Mouse (Mus musculus): ENCODE results near the gene Parp11. TPM values are rescaled to one million over a fixed set of nuclear protein-coding genes. Genes with fewer than 3 reads are reported as not detected.

The Parp11 gene
- polyA plus RNA-seq, 1 experiment = 24.6 TPM

GRCm38 (mm10) chr6:127459776-127460175 lies 13.1 kb downstream of the Parp11 start:
- TF ChIP-seq POLR2A (IDR thresholded peaks at IDR 0.05; ENCODE audit: extremely low read depth, insufficient read depth, low read length) = no peak
- TF ChIP-seq CTCF (IDR thresholded peaks at IDR 0.05; ENCODE audit: extremely low read depth, insufficient read depth, low read length) = no peak

DNA sequence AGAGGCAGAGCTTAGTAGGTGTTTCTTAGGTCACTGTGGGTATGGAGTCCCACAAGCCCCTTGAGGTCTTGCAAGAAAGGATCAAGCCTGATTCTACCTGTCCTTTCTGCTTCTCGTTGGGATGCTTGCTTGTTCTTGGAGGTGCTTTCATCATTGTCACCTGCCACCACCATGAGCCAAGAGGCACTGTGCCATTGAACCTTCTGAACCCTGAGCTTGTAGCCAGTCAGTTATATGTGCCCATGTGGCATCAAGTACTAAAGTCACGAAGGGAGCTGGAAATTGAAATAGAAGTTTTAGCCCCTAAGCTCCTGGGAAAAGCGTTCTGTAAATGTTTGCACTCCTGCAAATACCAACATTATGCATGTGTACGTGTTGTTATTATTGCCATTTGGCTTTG lies 14.9 kb downstream of the Parp11 start:
- peaks cover 2% of the 10 kb centered on the region; the same call in 1 of the 2 replicates for H3K4me1 ChIP-seq (ENCODE audit: control insufficient read depth, insufficient read depth, low read length)
- no peak overlapping the region for H3K4me3 ChIP-seq (ENCODE audit: insufficient read depth, low read length)
- TF ChIP-seq CTCF (IDR thresholded peaks at IDR 0.05; ENCODE audit: extremely low read depth, insufficient read depth, low read length) (no peak), POLR2A (IDR thresholded peaks at IDR 0.05; ENCODE audit: extremely low read depth, insufficient read depth, low read length) (no peak)
- H3K27ac ChIP-seq (ENCODE audit: insufficient read depth, low read length) = no peak overlapping the region

More at GRCm38 (mm10) chr6:127459776-127460175, 13.1 kb downstream of the Parp11 start:
- Histone ChIP-seq H3K27ac (ENCODE audit: insufficient read depth, low read length) (no peak overlapping the region), H3K4me1 (ENCODE audit: control insufficient read depth, insufficient read depth, low read length) (no peaks in the 10 kb centered on the region), H3K4me3 (ENCODE audit: insufficient read depth, low read length) (no peak overlapping the region)

- Histone ChIP-seq H3K4me1 (ENCODE audit: control insufficient read depth, insufficient read depth, low read length) (peaks cover 5% of the 10 kb centered on the region), H3K27ac (ENCODE audit: insufficient read depth, low read length) (no peak overlapping the region), H3K4me3 (ENCODE audit: insufficient read depth, low read length) (no peak overlapping the region)
- TF ChIP-seq CTCF (IDR thresholded peaks at IDR 0.05; ENCODE audit: extremely low read depth, insufficient read depth, low read length) (no peak), POLR2A (IDR thresholded peaks at IDR 0.05; ENCODE audit: extremely low read depth, insufficient read depth, low read length) (no peak)
Measured at GRCm38 (mm10) chr6:127462251-127462650, 15.6 kb downstream of the Parp11 start.

- TF ChIP-seq POLR2A (IDR thresholded peaks at IDR 0.05; ENCODE audit: extremely low read depth, insufficient read depth, low read length) (no peak), CTCF (IDR thresholded peaks at IDR 0.05; ENCODE audit: extremely low read depth, insufficient read depth, low read length) (no peak)
- Histone ChIP-seq H3K27ac (ENCODE audit: insufficient read depth, low read length) (no peak overlapping the region), H3K4me1 (ENCODE audit: control insufficient read depth, insufficient read depth, low read length) (peaks cover 5% of the 10 kb centered on the region), H3K4me3 (ENCODE audit: insufficient read depth, low read length) (no peak overlapping the region)
Measured at GRCm38 (mm10) chr6:127463273-127464001, 16.8 kb downstream of the Parp11 start.

GRCm38 (mm10) chr6:127464523-127464922 lies 17.9 kb downstream of the Parp11 start:
- TF ChIP-seq CTCF (IDR thresholded peaks at IDR 0.05; ENCODE audit: extremely low read depth, insufficient read depth, low read length) (no peak), POLR2A (IDR thresholded peaks at IDR 0.05; ENCODE audit: extremely low read depth, insufficient read depth, low read length) (no peak)
- no peak overlapping the region for H3K27ac ChIP-seq (ENCODE audit: insufficient read depth, low read length)

GRCm38 (mm10) chr6:127466749-127467310 lies 20.2 kb downstream of the Parp11 start:
- H3K27ac ChIP-seq (ENCODE audit: insufficient read depth, low read length) = no peak overlapping the region
- TF ChIP-seq POLR2A (IDR thresholded peaks at IDR 0.05; ENCODE audit: extremely low read depth, insufficient read depth, low read length) (no peak), CTCF (IDR thresholded peaks at IDR 0.05; ENCODE audit: extremely low read depth, insufficient read depth, low read length) (no peak)
- H3K4me1 ChIP-seq (ENCODE audit: control insufficient read depth, insufficient read depth, low read length) = peaks cover 5% of the 10 kb centered on the region
- H3K4me3 ChIP-seq (ENCODE audit: insufficient read depth, low read length) = no peak overlapping the region

More at GRCm38 (mm10) chr6:127464523-127464922, 17.9 kb downstream of the Parp11 start:
- Histone ChIP-seq H3K4me3 (ENCODE audit: insufficient read depth, low read length) (no peak overlapping the region), H3K4me1 (ENCODE audit: control insufficient read depth, insufficient read depth, low read length) (peaks cover 5% of the 10 kb centered on the region)

DNA sequence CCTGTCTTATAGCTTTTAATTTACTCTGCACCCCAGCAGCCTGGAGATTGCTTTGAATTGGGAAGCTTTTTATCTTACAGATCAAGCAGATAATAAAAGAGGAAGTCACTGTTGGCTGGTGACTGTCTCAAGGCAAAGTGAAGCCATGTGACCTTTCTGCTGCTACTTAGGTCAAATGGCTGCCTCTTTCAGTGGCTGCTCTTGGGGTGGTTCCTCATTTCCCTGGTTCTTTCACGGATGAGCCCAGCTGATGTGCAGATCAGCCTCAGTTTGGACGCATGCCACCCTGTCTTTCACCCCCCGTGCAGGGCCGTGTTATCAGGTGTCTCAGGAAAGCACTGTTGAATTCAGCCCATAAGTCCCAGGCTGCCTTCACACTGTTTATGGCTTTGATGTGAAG lies 25.4 kb downstream of the Parp11 start:
- TF ChIP-seq CTCF (IDR thresholded peaks at IDR 0.05; ENCODE audit: extremely low read depth, insufficient read depth, low read length) (no peak), POLR2A (IDR thresholded peaks at IDR 0.05; ENCODE audit: extremely low read depth, insufficient read depth, low read length) (no peak)

GRCm38 (mm10) chr6:127473961-127474360 lies 27.3 kb downstream of the Parp11 start:
- H3K4me3 ChIP-seq (ENCODE audit: insufficient read depth, low read length) = no peak overlapping the region
- H3K4me1 ChIP-seq (ENCODE audit: control insufficient read depth, insufficient read depth, low read length) = no peaks in the 10 kb centered on the region
- H3K27ac ChIP-seq (ENCODE audit: insufficient read depth, low read length) = no peak overlapping the region
- TF ChIP-seq POLR2A (IDR thresholded peaks at IDR 0.05; ENCODE audit: extremely low read depth, insufficient read depth, low read length) (no peak), CTCF (IDR thresholded peaks at IDR 0.05; ENCODE audit: extremely low read depth, insufficient read depth, low read length) (no peak)

More for the DNA sequence above, 25.4 kb downstream of the Parp11 start:
- no peak overlapping the region for H3K27ac ChIP-seq (ENCODE audit: insufficient read depth, low read length)
- no peak overlapping the region for H3K4me3 ChIP-seq (ENCODE audit: insufficient read depth, low read length)
- H3K4me1 ChIP-seq (ENCODE audit: control insufficient read depth, insufficient read depth, low read length) = no peaks in the 10 kb centered on the region

DNA sequence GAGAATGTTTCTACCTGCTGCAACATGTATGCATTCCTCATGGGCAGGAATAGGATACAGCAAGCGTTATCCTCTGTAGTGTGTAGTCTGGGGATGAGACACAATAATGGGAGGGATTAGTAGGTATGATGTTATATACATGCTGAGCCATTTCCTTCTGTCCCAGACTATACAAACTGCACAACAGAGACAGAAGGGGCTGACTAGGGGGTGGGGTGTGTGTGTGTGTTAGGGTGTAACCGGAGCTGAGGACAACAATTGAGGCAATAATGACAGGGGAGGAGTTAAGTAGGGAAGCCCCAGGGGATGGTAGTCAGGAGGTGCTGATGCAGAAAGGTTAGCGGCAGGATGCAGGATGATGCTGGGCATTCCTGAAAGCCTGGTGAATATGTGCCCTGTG lies 28.6 kb downstream of the Parp11 start:
- H3K4me3 ChIP-seq (ENCODE audit: insufficient read depth, low read length) = no peak overlapping the region
- no peak overlapping the region for H3K27ac ChIP-seq (ENCODE audit: insufficient read depth, low read length)
- TF ChIP-seq CTCF (IDR thresholded peaks at IDR 0.05; ENCODE audit: extremely low read depth, insufficient read depth, low read length) = no peak
- no peak for TF ChIP-seq POLR2A (IDR thresholded peaks at IDR 0.05; ENCODE audit: extremely low read depth, insufficient read depth, low read length)
- no peaks in the 10 kb centered on the region for H3K4me1 ChIP-seq (ENCODE audit: control insufficient read depth, insufficient read depth, low read length)

GRCm38 (mm10) chr6:127491046-127491445 lies 44.4 kb downstream of the Parp11 start:
- Histone ChIP-seq H3K27ac (ENCODE audit: insufficient read depth, low read length) (no peak overlapping the region), H3K4me3 (ENCODE audit: insufficient read depth, low read length) (no peak overlapping the region), H3K4me1 (ENCODE audit: control insufficient read depth, insufficient read depth, low read length) (no peaks in the 10 kb centered on the region)
- no peak for TF ChIP-seq CTCF (IDR thresholded peaks at IDR 0.05; ENCODE audit: extremely low read depth, insufficient read depth, low read length)
- no peak for TF ChIP-seq POLR2A (IDR thresholded peaks at IDR 0.05; ENCODE audit: extremely low read depth, insufficient read depth, low read length)

Measured in cortical plate, adult 2 months (tissue).